In genomic region chr5:124963806-124964672, GRCm38 (mm10) we compare ENCODE assay signal across 8 mouse cellular contexts. TPM values are rescaled to one million over a fixed set of nuclear protein-coding genes. Genes with fewer than 3 reads are reported as not detected.
DNase-seq lines count a peak whose midpoint lies in the region; ATAC-seq and TF ChIP-seq lines count a peak whose summit lies in the region.

No protein-coding gene starts in this region.

- TF ChIP-seq CTCF in heart, postnatal 0 days (IDR thresholded peaks at IDR 0.05; ENCODE audit: low read depth) = no peak

- H3K4me3 ChIP-seq in embryonic facial prominence, embryonic 11.5 days (ENCODE audit: low read depth, low read length) = no peak overlapping the region; the same call in 1 of the 2 replicates
- peak overlapping the region; percentile 28; the same call in 1 of the 2 replicates for H3K4me3 ChIP-seq in heart, postnatal 0 days (ENCODE audit: low read depth, low read length)
- H3K4me3 ChIP-seq in neural tube, embryonic 12.5 days = no peak overlapping the region

- peak; percentile 55 for ATAC-seq in embryonic facial prominence, embryonic 11.5 days (replicated peaks; ENCODE audit: insufficient number of reproducible peaks, low FRiP score, low TSS enrichment, low read depth)
- ATAC-seq in heart, postnatal 0 days (ENCODE audit: insufficient read depth, low read depth) = no peak
- ATAC-seq in neural tube, embryonic 12.5 days (ENCODE audit: low FRiP score, low read depth) = no peak

- 29% methylated on average over 22 of the region's 22 CpGs for WGBS in embryonic facial prominence, embryonic 11.5 days
- WGBS in heart, postnatal 0 days = 47% methylated on average over 22 of the region's 22 CpGs
- WGBS in neural tube, embryonic 12.5 days = 71% methylated on average over 22 of the region's 22 CpGs

- H3K27me3 ChIP-seq in embryonic facial prominence, embryonic 11.5 days (ENCODE audit: control insufficient read depth, insufficient read depth, low read length) = no peaks in the 10 kb centered on the region
- H3K27me3 ChIP-seq in heart, postnatal 0 days (ENCODE audit: control insufficient read depth, insufficient read depth, low read length) = no peaks in the 10 kb centered on the region
- no peaks in the 10 kb centered on the region for H3K27me3 ChIP-seq in neural tube, embryonic 12.5 days (replicated peaks)

- H3K4me1 ChIP-seq in embryonic facial prominence, embryonic 11.5 days (ENCODE audit: control insufficient read depth, insufficient read depth, low read length) = peaks cover 5% of the 10 kb centered on the region; the same call in 1 of the 2 replicates
- H3K4me1 ChIP-seq in heart, postnatal 0 days (ENCODE audit: control insufficient read depth, insufficient read depth) = peaks cover 14% of the 10 kb centered on the region
- H3K4me1 ChIP-seq in neural tube, embryonic 12.5 days = peaks cover 34% of the 10 kb centered on the region

- H3K27ac ChIP-seq in embryonic facial prominence, embryonic 11.5 days (replicated peaks; ENCODE audit: low read depth, low read length) = peak overlapping the region; percentile 84
- peak overlapping the region; percentile 30; the same call in 1 of the 2 replicates for H3K27ac ChIP-seq in heart, postnatal 0 days (ENCODE audit: low read depth)
- H3K27ac ChIP-seq in neural tube, embryonic 12.5 days = no peak overlapping the region

- H3K9me3 ChIP-seq in embryonic facial prominence, embryonic 11.5 days (replicated peaks; ENCODE audit: control insufficient read depth, low read length) = no peaks in the 10 kb centered on the region
- H3K9me3 ChIP-seq in heart, postnatal 0 days (replicated peaks; ENCODE audit: control insufficient read depth, low read length) = peaks cover 3% of the 10 kb centered on the region; the same call in 1 of the 2 replicates
- H3K9me3 ChIP-seq in neural tube, embryonic 12.5 days = 0 out of 2 replicates have a peak, but pooled peaks cover 4% of the 10 kb centered on the region

- DNase-seq in cerebellum, adult 18-20 months = peak; percentile 69 to 71
- DNase-seq in embryonic facial prominence, embryonic 11.5 days (ENCODE audit: low spot score) = peak; percentile 90
- DNase-seq in heart, postnatal 0 days (ENCODE audit: low spot score) = peak; percentile 33
- peak; percentile 65 for DNase-seq in kidney, postnatal 14 days
- DNase-seq in liver = peak; percentile 55
- DNase-seq in thymus, adult 18-20 months = no peak
- no peak for DNase-seq in spleen, postnatal 36 days (ENCODE audit: low spot score in 2 of 2)

- H3K9ac ChIP-seq in embryonic facial prominence, embryonic 11.5 days (replicated peaks; ENCODE audit: low read length) = peak overlapping the region; percentile 58
- peak overlapping the region; percentile 43 for H3K9ac ChIP-seq in heart, postnatal 0 days (replicated peaks; ENCODE audit: low read depth, low read length)
- H3K9ac ChIP-seq in neural tube, embryonic 12.5 days = no peak overlapping the region; the same call in 1 of the 2 replicates

- peak overlapping the region; percentile 29 for H3K4me2 ChIP-seq in embryonic facial prominence, embryonic 11.5 days (ENCODE audit: low read depth, low read length)
- H3K4me2 ChIP-seq in heart, postnatal 0 days (ENCODE audit: low read depth, low read length) = peak overlapping the region; percentile 51
- peak overlapping the region; percentile 34 for H3K4me2 ChIP-seq in neural tube, embryonic 12.5 days (replicated peaks)

- no peaks in the 10 kb centered on the region for H3K36me3 ChIP-seq in embryonic facial prominence, embryonic 11.5 days (replicated peaks; ENCODE audit: control insufficient read depth, insufficient read depth, low read depth, low read length)
- no peaks in the 10 kb centered on the region for H3K36me3 ChIP-seq in heart, postnatal 0 days (replicated peaks; ENCODE audit: control insufficient read depth, insufficient read depth, low read length)
- H3K36me3 ChIP-seq in neural tube, embryonic 12.5 days = no peaks in the 10 kb centered on the region

- TF ChIP-seq EP300 in heart, postnatal 0 days (IDR thresholded peaks at IDR 0.05; ENCODE audit: low read depth) = no peak

RNA-seq across cellular contexts. Expression of gene Rflna, which starts 39.0 kb away (rescaled TPM):
- polyA plus RNA-seq in embryonic facial prominence, embryonic 11.5 days (2014; fragmentation: Nextera tagmentation; extraction: Ambion mirVana) = 7.2 and 10.3 TPM in 2 replicates
- total RNA-seq in heart, postnatal 0 days (2014; rRNA removed; ENCODE audit: low replicate concordance) = not detected in 2 replicates
- polyA plus RNA-seq in heart, postnatal 0 days (2015; fragmentation: Nextera tagmentation; extraction: Ambion mirVana) = 0.73 and 0.85 TPM in 2 replicates
- 6.3 and 9.1 TPM in 2 replicates for polyA plus RNA-seq in neural tube, embryonic 12.5 days (2016; fragmentation: Nextera tagmentation; extraction: Ambion mirVana)

Comparison
In these comparisons a context has a peak if more than half of its experiments do, and no peak if none do; other contexts are left out.
1. DNase-seq: peak in cerebellum, adult 18-20 months (2 of 2), embryonic facial prominence, embryonic 11.5 days (single experiment), heart, postnatal 0 days (single experiment), kidney, postnatal 14 days (single experiment) and liver (single experiment); none in thymus, adult 18-20 months (0 of 2) and spleen, postnatal 36 days (0 of 2).
2. Peak in every context shown above with its lines, with median percentiles within 50 percentile points of each other: H3K4me2 ChIP-seq.